Mouse (Mus musculus) cerebellum, adult 2 months (tissue): ENCODE results near the gene Smo.

Experiments
- CTCF ChIP-seq: fragments of 200-500 bp; IDR thresholded peaks from 2 replicates; pipeline ENCODE4 v1.5.1; 2011; ENCODE audit warnings: low read depth, mild to moderate bottlenecking, control low read depth, low read length, moderate library complexity, borderline replicate concordance; ENCODE audit not compliant: insufficient read depth
- POLR2A ChIP-seq: fragments of 200-500 bp; IDR thresholded peaks from 2 replicates; pipeline ENCODE4 v1.6.1; 2011; ENCODE audit warnings: low read length, control low read depth, borderline replicate concordance; ENCODE audit not compliant: insufficient read depth

DNA sequence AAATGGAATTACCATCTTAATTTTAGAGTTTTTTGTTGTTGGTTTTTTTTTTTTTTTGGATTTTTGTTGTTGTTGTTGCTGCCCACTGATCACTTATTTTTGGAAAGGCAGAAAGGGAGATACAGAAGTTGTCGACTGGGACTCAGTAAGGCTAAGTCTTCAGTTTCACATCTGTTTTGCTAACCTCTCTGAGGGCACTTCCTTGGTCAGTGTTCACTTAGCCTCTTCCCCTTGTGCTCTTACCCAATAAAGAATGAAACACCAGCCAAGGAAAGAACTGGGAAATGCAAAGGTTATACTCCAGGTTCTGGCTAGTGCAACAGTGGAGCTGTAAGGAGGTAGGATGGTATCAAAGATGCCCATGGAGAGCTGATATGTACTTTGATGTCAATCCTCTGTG, 5.8 kb upstream of the Smo start:
- TF ChIP-seq CTCF (no peak), POLR2A (no peak)
